Mouse (Mus musculus) forebrain, embryonic 11.5 days (tissue): Measurements from ENCODE around the gene C130074G19Rik. TPM values are rescaled to one million over a fixed set of nuclear protein-coding genes. Genes with fewer than 3 reads are reported as not detected.

Experiments used
- ATAC-seq: fragments of 200-750 bp; cut with Nextera tagmentation; replicated peaks from 2 replicates; pipeline ENCODE4 v1.8.0; 2017; ENCODE audit warnings: moderate TSS enrichment; ENCODE audit not compliant: low FRiP score
- DNase-seq: peaks from one replicate; pipeline ENCODE4 v3.0.0-alpha.2; 2017; ENCODE audit warnings: low spot score
- H3K27ac ChIP-seq: fragments of 300-500 bp; sonication (generic); 2 replicates; pipeline ENCODE4 v1.5.1; 2014; ENCODE audit warnings: low read depth, low read length
- H3K27me3 ChIP-seq: fragments of 300-500 bp; sonication (generic); 2 replicates; pipeline ENCODE4 v1.6.1; 2014; ENCODE audit warnings: mild to moderate bottlenecking, low read length, mixed read lengths; ENCODE audit not compliant: control insufficient read depth, insufficient read depth
- H3K36me3 ChIP-seq: fragments of 300-500 bp; sonication (generic); 2 replicates; pipeline ENCODE4 v1.6.1; 2014; ENCODE audit warnings: mild to moderate bottlenecking, low read length, moderate library complexity, mixed read lengths; ENCODE audit not compliant: control insufficient read depth, insufficient read depth
- H3K4me1 ChIP-seq: fragments of 300-500 bp; sonication (generic); replicated peaks from 2 replicates; pipeline ENCODE4 v1.6.1; 2014; ENCODE audit warnings: low read length, mixed read lengths; ENCODE audit not compliant: control insufficient read depth, insufficient read depth
- H3K4me2 ChIP-seq: fragments of 300-500 bp; sonication (generic); 2 replicates; pipeline ENCODE4 v1.6.1; 2014; ENCODE audit warnings: low read depth, mild to moderate bottlenecking, low read length, moderate library complexity, mixed read lengths; ENCODE audit not compliant: severe bottlenecking
- H3K4me3 ChIP-seq: fragments of 300-500 bp; sonication (generic); 2 replicates; pipeline ENCODE4 v1.5.1; 2014; ENCODE audit warnings: low read depth, low read length
- H3K9ac ChIP-seq: fragments of 300-500 bp; sonication (generic); 2 replicates; pipeline ENCODE4 v1.6.1; 2014; ENCODE audit warnings: low read length
- H3K9me3 ChIP-seq: fragments of 300-500 bp; sonication (generic); 2 replicates; pipeline ENCODE4 v1.6.1; 2016; ENCODE audit warnings: low read length, mixed read lengths; ENCODE audit not compliant: control insufficient read depth
- WGBS: fragments of 180-500 bp; shearing (Covaris S2); extraction: QIAGEN DNeasy Blood & Tissue Kit; methylation state at CpG from one replicate; pipeline ENCODE4 v1.1.7; 2014; 5-methylcytosine and 5-hydroxymethylcytosine counted together
- polyA plus RNA-seq: library from polyadenylated mRNA; unstranded; fragments of >200 nt; fragmentation: Nextera tagmentation; extraction: Ambion mirVana; gene quantifications from 2 replicates; pipeline ENCODE4 v1.2.1, GENCODE M21; 2014

Gene C130074G19Rik
- polyA plus RNA-seq, 1 experiment from 2014 or later, result 0.48 TPM

DNA sequence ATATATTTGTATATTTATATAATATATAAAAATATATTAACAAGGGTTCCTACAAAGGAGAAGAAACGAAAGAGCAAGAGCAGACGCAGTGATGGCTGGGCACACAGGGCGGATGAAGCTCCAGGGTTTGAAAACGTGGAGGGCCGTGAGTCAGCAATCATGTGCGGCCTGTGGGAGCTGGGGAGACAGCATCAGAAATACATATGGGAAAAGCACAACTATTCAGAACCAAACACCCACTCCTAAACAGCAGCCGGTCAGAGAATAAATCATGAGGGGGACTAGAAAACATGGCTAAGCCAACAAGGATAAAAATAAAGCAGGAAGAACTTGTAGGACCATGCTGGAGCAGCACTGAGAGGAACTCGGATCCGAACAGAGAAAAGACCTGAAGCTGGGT is 25.8 kb downstream of the C130074G19Rik start:
- H3K4me3 ChIP-seq, result no peak overlapping the region
- ATAC-seq, result no peak
- H3K4me2 ChIP-seq, result no peak overlapping the region
- H3K9ac ChIP-seq, result no peak overlapping the region
- WGBS, result 92% methylated on average over 9 of the region's 9 CpGs
- 0 out of 2 replicates have a peak, but pooled peaks cover 2% of the 10 kb centered on the region for H3K27me3 ChIP-seq
- H3K36me3 ChIP-seq, result no peaks in the 10 kb centered on the region
- H3K4me1 ChIP-seq, result 0 out of 2 replicates have a peak, but pooled peaks cover 2% of the 10 kb centered on the region
- DNase-seq, result no peak
- no peaks in the 10 kb centered on the region for H3K9me3 ChIP-seq
- no peak overlapping the region for H3K27ac ChIP-seq

DNA sequence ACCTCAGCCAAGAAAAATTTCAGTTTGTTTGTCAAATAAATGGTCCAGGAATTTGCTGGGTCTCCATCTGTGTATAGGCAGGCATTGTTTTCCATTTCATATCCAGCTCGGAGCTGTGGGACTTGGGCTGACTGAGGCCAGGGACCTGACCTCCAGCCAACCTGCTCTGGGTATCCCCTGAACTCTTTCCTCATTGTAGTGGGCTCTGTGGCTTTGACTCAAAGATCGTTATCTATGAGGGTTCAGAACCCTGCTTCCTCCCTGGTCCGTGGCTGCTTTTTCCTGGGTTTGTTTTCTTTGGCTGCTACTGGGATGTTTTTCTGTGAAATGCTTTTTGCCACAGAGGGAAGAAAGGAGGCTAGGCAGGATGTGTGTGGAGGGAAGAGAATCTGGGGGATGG is 29.1 kb downstream of the C130074G19Rik start:
- H3K36me3 ChIP-seq, result no peaks in the 10 kb centered on the region
- H3K4me2 ChIP-seq, result no peak overlapping the region
- H3K27me3 ChIP-seq, result 0 out of 2 replicates have a peak, but pooled peaks cover 4% of the 10 kb centered on the region
- peaks cover 5% of the 10 kb centered on the region; the same call in 1 of the 2 replicates for H3K4me1 ChIP-seq
- no peak overlapping the region for H3K9ac ChIP-seq
- no peak for DNase-seq
- ATAC-seq, result no peak
- no peaks in the 10 kb centered on the region for H3K9me3 ChIP-seq
- H3K4me3 ChIP-seq, result no peak overlapping the region
- WGBS, result 50% methylated on average over 3 of the region's 3 CpGs
- H3K27ac ChIP-seq, result 0 out of 2 replicates have a peak overlapping the region, but pooled peaks have one; percentile 18

DNA sequence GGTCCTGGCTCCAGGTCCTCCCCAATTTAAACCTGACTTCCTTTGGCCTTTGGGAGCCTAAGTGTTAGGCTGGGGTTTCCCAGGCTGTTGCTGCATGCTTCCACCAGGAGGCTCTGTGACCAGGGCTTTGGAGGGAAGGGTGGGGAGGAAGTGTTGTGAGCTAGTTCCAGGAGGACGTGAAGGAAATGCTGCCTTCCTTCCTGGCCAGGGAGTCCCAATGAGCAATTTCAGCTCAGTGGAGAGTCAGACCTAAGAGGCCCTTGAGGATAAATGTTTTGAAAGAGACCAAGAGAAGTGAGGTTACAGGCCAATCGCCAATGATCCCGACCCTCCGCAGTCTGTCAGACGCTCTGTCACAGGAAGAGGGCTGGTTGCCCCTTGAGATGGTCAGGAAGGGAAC is 29.7 kb downstream of the C130074G19Rik start:
- H3K27me3 ChIP-seq, result 0 out of 2 replicates have a peak, but pooled peaks cover 4% of the 10 kb centered on the region
- no peaks in the 10 kb centered on the region for H3K36me3 ChIP-seq
- no peak overlapping the region for H3K9ac ChIP-seq
- 31% methylated on average over 5 of the region's 5 CpGs for WGBS
- H3K4me1 ChIP-seq, result peaks cover 5% of the 10 kb centered on the region; the same call in 1 of the 2 replicates
- H3K27ac ChIP-seq, result no peak overlapping the region
- peak; percentile 36; the same call in 1 of the 2 replicates for ATAC-seq
- no peaks in the 10 kb centered on the region for H3K9me3 ChIP-seq
- no peak overlapping the region for H3K4me3 ChIP-seq
- H3K4me2 ChIP-seq, result peak overlapping the region; percentile 18; the same call in 1 of the 2 replicates
- peak; percentile 71 for DNase-seq

DNA sequence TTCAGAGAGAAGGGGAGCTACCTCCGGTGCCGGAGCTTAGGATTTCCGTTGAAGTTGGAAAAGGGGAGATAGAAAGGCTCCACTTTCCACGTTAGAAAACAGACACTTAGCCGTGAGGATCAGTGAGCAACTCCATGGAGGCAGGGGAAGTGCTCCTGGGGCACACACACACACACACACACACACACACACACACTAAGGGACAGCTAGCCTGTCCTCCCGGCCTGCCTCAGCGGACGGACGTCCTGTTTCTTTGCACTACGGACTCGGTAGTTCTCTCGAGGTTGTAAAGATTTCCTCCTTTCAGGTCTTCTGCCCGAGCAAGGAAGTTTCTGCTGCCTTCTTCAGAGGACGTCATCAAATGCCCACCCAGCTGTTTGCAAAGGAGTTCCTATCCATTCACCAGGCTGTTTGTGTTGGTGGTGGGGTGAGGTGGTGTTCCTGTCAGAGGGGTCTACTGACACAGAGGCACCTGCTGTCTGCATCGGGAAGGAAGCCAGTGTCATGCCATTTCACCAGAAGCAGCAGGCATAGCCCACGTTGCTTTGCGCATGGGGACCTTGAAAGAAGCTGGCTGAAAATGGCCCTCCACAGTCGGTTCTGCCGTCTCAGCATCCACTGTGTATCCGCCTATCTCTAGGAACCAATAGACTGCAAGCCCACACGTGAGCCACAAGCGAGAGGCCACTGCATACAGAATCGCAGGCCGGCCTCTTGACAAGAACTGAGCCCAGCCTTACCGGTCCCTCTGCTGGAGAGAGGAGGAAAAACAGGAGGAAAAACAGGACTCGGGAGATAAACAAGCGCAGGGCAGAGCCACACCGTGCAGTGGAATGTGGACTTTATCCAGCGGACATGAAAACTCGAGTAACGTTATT is 31.0 kb downstream of the C130074G19Rik start:
- Histone ChIP-seq H3K4me1 (peaks cover 5% of the 10 kb centered on the region; the same call in 1 of the 2 replicates), H3K4me3 (no peak overlapping the region; the same call in 1 of the 2 replicates), H3K36me3 (no peaks in the 10 kb centered on the region), H3K27me3 (peaks cover 4% of the 10 kb centered on the region), H3K27ac (no peak overlapping the region), H3K9ac (no peak overlapping the region), H3K9me3 (no peaks in the 10 kb centered on the region), H3K4me2 (peak overlapping the region; percentile 26; the same call in 1 of the 2 replicates)
- DNase-seq (peak; percentile 87), ATAC-seq (peak; percentile 81)
- 17% methylated on average over 31 of the region's 31 CpGs for WGBS

DNA sequence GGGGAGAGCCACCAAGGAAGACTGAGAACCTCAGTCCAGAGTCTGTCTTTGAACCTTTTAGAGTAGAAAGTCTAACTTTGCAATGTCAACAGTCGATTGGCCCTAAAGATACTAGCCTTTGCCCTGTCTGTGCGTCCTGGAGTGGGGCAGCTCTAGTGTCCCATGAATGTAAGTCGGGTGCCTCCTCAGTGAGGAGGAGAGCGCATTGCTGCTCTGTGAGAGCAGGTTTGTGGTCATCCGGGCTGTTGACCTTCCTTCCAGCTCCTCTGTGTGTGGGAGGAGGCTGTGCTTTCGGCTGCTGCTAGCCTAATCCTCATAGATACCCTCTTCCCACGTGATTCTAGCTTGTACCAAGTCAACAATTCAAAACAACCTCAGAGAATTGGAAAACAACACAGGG is 31.9 kb downstream of the C130074G19Rik start:
- Histone ChIP-seq H3K4me1 (peaks cover 5% of the 10 kb centered on the region), H3K27me3 (peaks cover 7% of the 10 kb centered on the region), H3K9me3 (no peaks in the 10 kb centered on the region), H3K27ac (no peak overlapping the region), H3K9ac (no peak overlapping the region), H3K4me3 (no peak overlapping the region), H3K36me3 (no peaks in the 10 kb centered on the region), H3K4me2 (no peak overlapping the region)
- DNase-seq (no peak), ATAC-seq (no peak)
- 44% methylated on average over 7 of the region's 7 CpGs for WGBS

DNA sequence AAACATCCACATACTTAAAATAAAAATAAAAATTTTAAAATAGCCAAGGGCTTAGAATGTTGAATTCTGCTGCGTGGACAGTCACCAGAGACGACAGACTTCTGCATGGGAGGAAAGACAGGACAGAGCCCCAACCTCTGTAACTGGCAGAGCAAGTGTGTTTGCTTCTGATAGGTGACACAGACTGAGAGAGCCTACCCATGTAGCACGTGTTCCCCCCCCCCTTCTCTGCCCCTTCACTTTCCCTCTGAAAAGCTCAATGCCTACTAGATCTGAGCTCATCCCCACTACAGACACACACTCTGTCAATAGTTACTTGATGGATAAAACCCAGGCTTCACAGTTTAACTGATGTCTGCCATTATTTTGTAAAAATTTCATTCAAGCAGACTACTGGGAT is 36.0 kb downstream of the C130074G19Rik start:
- DNase-seq (no peak), ATAC-seq (no peak)
- H3K27ac ChIP-seq, result no peak overlapping the region
- no peak overlapping the region for H3K4me2 ChIP-seq
- no peaks in the 10 kb centered on the region for H3K36me3 ChIP-seq
- no peak overlapping the region for H3K4me3 ChIP-seq
- peaks cover 7% of the 10 kb centered on the region for H3K4me1 ChIP-seq
- H3K9ac ChIP-seq, result no peak overlapping the region
- no peaks in the 10 kb centered on the region for H3K9me3 ChIP-seq
- H3K27me3 ChIP-seq, result peaks cover 5% of the 10 kb centered on the region
- 62% methylated on average over 3 of the region's 3 CpGs for WGBS

DNA sequence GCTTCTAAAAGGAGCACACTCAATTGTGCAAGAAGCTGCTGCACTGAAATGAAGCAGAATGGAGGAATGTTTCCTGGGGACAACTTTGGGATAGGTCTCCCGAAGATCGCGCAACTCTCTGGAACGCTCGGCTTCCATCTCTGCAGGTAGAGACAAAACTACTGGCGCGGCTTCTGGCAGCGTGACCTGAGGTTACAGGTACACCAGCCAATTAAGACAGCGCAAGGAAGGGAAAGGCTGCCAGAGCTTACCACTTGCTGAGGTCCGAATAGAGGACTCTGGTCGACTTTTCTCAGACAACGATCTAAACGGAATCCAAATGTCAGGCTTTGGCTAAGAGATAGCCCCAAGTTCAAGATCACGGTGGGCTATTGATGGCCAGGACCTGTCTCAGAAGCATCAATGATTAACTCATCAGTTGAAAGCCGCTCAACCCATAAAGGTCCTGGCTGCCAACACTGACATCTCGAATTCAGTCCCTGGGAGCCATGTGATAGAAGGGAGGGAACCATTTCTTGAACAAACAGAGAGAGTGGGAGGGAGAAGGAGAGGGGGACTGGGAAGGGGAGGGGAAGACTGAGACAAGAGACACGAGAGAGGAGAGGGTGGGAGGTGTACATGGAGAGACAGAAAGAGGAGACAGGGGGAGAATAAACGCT is 36.8 kb downstream of the C130074G19Rik start, which contains the start of gene Marc2:
Marc2 (minus strand) TSS at position 360 of the 659 bp plus-strand sequence.
- peak; percentile 16; the same call in 1 of the 2 replicates for ATAC-seq
- H3K4me2 ChIP-seq, result peak within 1 kb of the TSS; percentile 57
- WGBS, result 6% methylated on average over 18 of the region's 18 CpGs
- peaks cover 5% of the 10 kb centered on the region for H3K4me1 ChIP-seq
- H3K27ac ChIP-seq, result no peak within 1 kb of the TSS
- H3K9ac ChIP-seq, result peak within 1 kb of the TSS; percentile 65
- H3K9me3 ChIP-seq, result no peaks in the 10 kb centered on the region
- peaks cover 4% of the 10 kb centered on the region for H3K27me3 ChIP-seq
- H3K4me3 ChIP-seq, result peak within 1 kb of the TSS; percentile 65
- H3K36me3 ChIP-seq, result no peaks in the 10 kb centered on the region
- no peak for DNase-seq
